Mouse (Mus musculus) urinary bladder, postnatal 14 days (tissue): ENCODE measurements at regions not wholly inside any gene's neighbourhood (a gene's known extent, or its start where the extent isn't known, plus 50 kb on each side); places are given as distances from the start of the nearest gene placed in this dataset.

Source experiments
- DNase-seq: peaks from one replicate; pipeline ENCODE4 v3.0.0; 2021; ENCODE audit warnings: low spot score

GRCm38 (mm10) chr2:57909706-57910105 is 88.0 kb upstream of the Galnt5 start:
- DNase-seq: no peak

GRCm38 (mm10) chr2:57916375-57917023 is 81.2 kb upstream of the Galnt5 start:
- DNase-seq: no peak

GRCm38 (mm10) chr2:57917721-57918120 is 80.0 kb upstream of the Galnt5 start:
- DNase-seq: no peak

- DNase-seq: peak; percentile 26
Measured at GRCm38 (mm10) chr2:57919102-57919731, 78.5 kb upstream of the Galnt5 start.

GRCm38 (mm10) chr2:57934062-57934822 is 63.4 kb upstream of the Galnt5 start:
- no peak for DNase-seq
